Mouse (Mus musculus) T-helper 1 cell (primary cell): Measurements from ENCODE around the gene Usp5.
"Not testable (repeated sequence)": the region's sequence is repeated elsewhere in the genome, so short reads cannot be mapped to it uniquely, and the experiment has no call there.

Experiments
- in situ Hi-C: fragments of 300-600 bp; cut with MboI, MseI; formaldehyde crosslinking; loops from one replicate; pipeline ENCODE4 v1.15.1; 2025; ENCODE audit warnings: high pct_unique_total_duplicates

Usp5 gene

GRCm38 (mm10) chr6:124811701-124812560 is 17.4 kb downstream of the Usp5 start:
- in situ Hi-C loops, result no loop called here

GRCm38 (mm10) chr6:124811403-124811665 is 17.9 kb downstream of the Usp5 start:
- in situ Hi-C loops, result no loop called here

DNA sequence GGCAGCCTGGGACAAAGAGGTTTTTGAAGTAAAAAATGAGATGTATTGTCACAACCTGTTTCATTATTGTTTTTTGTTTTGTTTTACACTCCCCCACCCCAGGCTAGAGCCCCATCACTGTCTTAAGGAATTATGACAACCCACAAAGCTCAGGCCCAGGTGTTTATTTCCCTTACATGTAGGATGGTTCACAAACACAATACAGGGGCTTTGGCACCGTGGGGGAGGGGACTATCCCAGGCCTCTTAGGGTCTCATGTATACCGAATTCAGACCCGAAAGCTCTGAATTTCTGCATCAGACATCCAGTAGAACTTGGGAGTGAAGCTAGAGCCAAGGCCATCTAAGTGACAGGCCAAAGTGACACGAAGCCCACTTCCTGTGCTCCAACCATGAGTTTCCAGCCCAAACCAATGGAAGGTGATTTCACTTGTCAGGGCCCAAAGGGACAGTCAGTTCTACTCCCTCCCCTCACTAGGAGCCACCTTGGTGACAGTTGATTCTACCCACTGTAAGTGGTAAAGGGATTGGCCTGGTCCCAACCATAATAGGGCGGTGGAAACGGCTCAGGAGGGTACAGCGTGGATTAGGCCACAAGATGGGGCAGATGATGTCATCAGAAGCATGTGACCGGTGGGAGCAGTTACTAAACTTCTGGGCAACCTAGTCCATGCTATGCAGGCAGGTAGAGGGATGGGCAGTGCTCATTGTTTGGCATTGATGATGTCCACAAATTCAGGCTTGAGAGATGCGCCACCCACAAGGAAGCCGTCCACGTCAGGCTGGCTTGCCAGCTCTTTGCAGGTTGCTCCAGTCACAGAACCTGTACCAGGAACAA is 18.5 kb downstream of the Usp5 start:
- in situ Hi-C loops, result not testable (repeated sequence)

DNA sequence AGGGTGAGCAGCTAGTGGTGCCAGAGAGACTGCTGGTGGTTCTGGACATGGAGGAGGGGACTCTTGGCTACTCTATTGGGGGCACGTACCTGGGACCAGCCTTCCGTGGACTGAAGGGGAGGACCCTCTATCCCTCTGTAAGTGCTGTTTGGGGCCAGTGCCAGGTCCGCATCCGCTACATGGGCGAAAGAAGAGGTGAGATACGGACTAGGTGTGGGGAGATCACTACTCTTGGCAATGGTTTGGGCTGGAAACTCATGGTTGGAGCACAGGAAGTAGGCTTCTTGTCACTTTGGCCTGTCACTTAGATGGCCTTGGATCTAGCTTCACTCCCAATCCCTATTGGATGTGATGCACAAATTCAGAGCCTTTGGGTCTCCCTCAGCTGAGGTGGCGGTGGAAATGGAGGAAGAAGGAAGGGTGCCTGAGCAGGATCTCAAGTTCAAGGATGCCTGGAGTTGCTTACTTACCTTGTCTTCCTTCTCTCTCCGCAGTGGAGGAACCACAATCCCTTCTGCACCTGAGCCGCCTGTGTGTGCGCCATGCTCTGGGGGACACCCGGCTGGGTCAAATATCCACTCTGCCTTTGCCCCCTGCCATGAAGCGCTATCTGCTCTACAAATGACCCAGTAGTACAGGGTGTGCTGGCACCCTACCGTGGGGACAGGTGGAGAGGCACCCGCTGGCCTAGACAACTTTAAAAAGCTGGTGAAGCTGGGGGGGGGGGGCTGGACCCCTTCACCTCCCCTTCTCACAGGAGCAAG is 19.3 kb downstream of the Usp5 start:
- in situ Hi-C loops, result no loop called here

DNA sequence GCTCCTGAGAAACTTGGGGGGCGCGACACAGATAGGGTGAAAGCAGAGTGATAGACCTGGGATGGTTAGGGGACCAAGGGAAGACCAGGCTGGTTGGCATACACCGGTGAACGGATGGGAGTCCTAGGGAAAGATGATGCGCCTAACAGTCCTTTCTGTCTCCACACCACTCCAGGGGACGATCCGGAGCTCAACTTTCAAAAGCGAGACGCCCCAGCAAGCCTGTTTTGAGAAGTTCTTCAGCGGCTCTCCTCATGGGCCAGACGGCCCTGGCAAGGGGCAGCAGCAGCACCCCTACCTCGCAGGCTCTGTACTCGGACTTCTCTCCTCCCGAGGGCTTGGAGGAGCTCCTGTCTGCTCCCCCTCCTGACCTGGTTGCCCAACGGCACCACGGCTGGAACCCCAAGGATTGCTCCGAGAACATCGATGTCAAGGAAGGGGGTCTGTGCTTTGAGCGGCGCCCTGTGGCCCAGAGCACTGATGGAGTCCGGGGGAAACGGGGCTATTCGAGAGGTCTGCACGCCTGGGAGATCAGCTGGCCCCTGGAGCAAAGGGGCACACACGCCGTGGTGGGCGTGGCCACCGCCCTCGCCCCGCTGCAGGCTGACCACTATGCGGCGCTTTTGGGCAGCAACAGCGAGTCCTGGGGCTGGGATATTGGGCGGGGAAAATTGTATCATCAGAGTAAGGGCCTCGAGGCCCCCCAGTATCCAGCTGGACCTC is 20.1 kb downstream of the Usp5 start:
- in situ Hi-C loops, result no loop called here

GRCm38 (mm10) chr6:124808358-124809012 is 20.8 kb downstream of the Usp5 start, which contains the start of gene Spsb2:
Spsb2 (plus strand) TSS chr6:124808661.
- in situ Hi-C loops, result no loop called here

DNA sequence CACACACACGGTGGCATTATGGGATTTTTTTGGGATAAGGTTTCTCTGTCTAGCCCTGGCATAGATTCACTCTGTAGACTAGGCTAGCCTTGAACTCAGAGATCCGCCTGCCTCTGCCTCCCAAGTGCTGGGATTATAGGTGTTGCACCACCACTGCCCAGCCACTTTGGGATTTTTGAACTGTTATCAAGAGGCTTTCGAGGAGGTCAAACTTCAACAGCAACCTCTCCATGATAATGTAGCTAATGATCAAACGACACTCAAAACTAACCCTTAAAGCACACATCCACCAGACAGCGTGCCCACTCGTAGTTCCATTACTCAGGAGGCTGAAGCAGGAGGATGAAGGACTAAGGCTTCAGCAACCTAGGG is 21.3 kb downstream of the Usp5 start:
- in situ Hi-C loops, result no loop called here

GRCm38 (mm10) chr6:124807366-124807765 is 21.9 kb downstream of the Usp5 start:
- in situ Hi-C loops, result no loop called here

DNA sequence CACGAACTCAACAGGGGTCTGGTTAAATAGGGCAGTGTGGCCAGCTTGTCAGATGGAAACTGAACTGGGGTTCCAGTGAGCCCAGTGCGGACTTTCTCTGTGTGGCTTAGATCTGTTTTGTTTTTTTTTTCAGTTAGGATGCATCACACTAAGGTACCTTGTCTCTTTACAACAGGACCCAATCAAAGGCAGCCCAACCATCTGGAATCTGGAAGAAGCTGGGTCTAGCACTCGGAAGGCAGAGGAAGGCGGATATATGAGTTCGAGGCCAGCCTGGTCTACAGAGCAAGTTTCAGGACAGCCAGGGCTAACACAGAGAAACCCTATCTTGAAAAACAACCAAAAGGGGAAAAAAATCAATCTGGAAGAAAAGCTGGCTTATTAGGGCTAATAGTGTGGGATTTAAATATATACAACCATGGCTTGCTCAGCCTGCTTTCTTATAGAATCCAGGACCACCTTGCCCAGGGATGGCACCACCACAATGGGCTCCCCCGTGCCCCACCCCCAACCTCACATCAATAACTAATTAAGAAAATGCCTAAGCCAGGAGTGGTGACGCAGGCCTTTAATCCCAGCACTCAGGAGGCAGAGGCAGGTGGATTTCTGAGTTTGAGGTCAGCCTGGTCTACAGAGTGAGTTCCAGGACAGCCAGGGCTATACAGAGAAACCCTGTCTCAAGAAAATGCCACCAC is 22.7 kb downstream of the Usp5 start:
- in situ Hi-C loops, result no loop called here

- in situ Hi-C loops, result no loop called here
Observed at GRCm38 (mm10) chr6:124805341-124806321, 23.7 kb downstream of the Usp5 start.

DNA sequence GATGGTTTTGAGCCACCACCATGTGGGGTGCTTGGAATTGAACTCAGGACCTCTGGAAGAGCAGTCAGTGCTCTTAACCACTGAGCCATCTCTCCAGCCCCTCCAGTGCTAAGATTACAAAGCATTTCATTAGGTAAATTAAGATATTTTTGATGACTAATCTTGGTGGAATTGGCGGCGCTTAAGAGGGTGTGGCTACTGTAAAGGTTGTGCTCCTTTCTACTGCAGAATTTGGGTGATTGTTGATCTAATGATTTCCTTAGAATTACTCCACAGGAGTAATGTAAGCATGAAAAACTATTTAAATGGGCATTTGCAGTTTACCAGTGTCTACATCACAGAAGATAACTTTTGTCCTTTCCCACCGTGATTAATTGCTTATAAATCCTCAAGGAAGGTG is 24.9 kb downstream of the Usp5 start:
- in situ Hi-C loops, result no loop called here

- in situ Hi-C loops, result not testable (repeated sequence)
Observed at GRCm38 (mm10) chr6:124803691-124804090, 25.6 kb downstream of the Usp5 start.

- in situ Hi-C loops, result no loop called here
Observed at GRCm38 (mm10) chr6:124803061-124803460, 26.2 kb downstream of the Usp5 start.

- in situ Hi-C loops, result not testable (repeated sequence)
Observed at GRCm38 (mm10) chr6:124802400-124802799, 26.9 kb downstream of the Usp5 start.

DNA sequence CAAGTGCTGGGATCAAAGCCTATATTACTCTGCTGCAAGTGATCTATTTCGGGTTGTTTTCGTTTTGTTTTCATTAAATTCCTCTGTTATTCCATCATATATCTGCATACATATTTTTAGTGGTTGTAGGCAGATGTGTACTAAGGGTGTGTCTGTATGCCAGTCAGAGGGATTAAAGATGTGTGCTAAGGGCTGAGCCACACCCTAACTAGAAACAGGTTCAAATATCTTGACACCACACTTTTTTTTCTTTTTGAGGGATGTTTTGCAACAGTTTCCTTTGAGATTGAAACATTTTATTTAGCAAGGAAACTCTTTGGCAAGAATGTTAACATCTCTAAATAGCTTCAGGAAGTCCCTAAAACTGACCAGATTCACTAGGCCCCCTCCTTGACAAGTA is 33.1 kb downstream of the Usp5 start:
- in situ Hi-C loops, result no loop called here

GRCm38 (mm10) chr6:124795781-124796180 is 33.5 kb downstream of the Usp5 start:
- in situ Hi-C loops, result no loop called here

DNA sequence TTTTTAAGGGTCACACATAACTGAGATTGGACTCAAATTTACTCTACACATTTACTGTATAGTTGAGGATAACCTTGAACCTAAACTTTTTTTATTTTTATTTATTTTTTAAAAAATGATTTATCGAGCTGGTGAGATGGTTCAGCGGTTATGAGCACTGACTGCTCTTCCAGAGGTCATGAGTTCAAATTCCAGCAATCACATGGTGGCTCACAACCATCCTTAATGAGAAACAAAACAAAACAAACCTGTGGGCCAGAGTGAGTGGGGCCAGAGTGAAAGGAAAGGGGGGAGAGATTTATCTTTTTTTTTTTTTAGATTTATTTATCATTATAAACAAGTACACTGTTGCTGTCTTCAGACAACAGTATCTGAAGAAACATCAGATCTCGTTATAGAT is 37.4 kb downstream of the Usp5 start:
- in situ Hi-C loops, result no loop called here

DNA sequence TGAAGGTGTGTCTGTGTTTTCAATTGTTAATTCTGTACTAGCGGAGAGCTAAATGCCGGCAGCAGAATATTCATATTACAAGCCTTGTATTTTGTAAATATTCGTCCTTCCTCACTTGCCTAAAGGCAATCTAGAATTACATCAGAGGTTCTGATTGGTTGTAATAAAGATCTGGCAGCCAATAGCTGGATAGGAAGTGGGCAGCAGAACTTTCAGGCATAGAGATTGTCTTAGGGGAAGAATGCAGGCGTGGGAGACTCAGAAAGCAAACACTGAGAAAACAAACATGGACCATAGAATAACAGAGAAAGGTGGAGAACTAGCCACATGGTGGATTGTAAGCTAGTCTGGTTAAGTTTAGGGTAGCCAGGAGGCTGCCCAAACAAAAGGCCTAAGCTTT is 39.2 kb downstream of the Usp5 start:
- in situ Hi-C loops, result no loop called here

GRCm38 (mm10) chr6:124789519-124789918 is 39.8 kb downstream of the Usp5 start:
- in situ Hi-C loops, result no loop called here
